Mouse (Mus musculus) cerebellum, adult 2 months (tissue): Measurements from ENCODE around the gene Acot13.

ENCODE experiments used
- CTCF ChIP-seq: fragments of 200-500 bp; IDR thresholded peaks from 2 replicates; pipeline ENCODE4 v1.5.1; 2011; ENCODE audit warnings: low read depth, mild to moderate bottlenecking, control low read depth, low read length, moderate library complexity, borderline replicate concordance; ENCODE audit not compliant: insufficient read depth
- POLR2A ChIP-seq: fragments of 200-500 bp; IDR thresholded peaks from 2 replicates; pipeline ENCODE4 v1.6.1; 2011; ENCODE audit warnings: low read length, control low read depth, borderline replicate concordance; ENCODE audit not compliant: insufficient read depth

GRCm38 (mm10) chr13:24787477-24787876, 43.9 kb downstream of the Acot13 start:
- TF ChIP-seq POLR2A (no peak), CTCF (no peak)
